Mouse (Mus musculus) heart, postnatal 0 days (tissue): ENCODE measurements at regions not wholly inside any gene's neighbourhood (a gene's known extent, or its start where the extent isn't known, plus 50 kb on each side); places are given as distances from the start of the nearest gene placed in this dataset.

Experiments
- ATAC-seq: fragments of 200-750 bp; cut with Nextera tagmentation; 2 replicates; pipeline ENCODE4 v1.8.0; 2017; ENCODE audit warnings: low read depth, moderate number of reproducible peaks, moderate library complexity; ENCODE audit not compliant: insufficient read depth
- DNase-seq: peaks from one replicate; pipeline ENCODE4 v3.0.0-alpha.2; 2016; ENCODE audit warnings: low spot score
- H3K27ac ChIP-seq: fragments of 300-500 bp; sonication (generic); 2 replicates; pipeline ENCODE4 v1.5.1; 2014; ENCODE audit warnings: low read depth, mild to moderate bottlenecking
- H3K27me3 ChIP-seq: fragments of 300-500 bp; sonication (generic); 2 replicates; pipeline ENCODE4 v1.6.1; 2014; ENCODE audit warnings: low read length, mixed read lengths; ENCODE audit not compliant: control insufficient read depth, insufficient read depth
- H3K36me3 ChIP-seq: fragments of 300-500 bp; sonication (generic); replicated peaks from 2 replicates; pipeline ENCODE4 v1.6.1; 2014; ENCODE audit warnings: low read length, mixed read lengths; ENCODE audit not compliant: control insufficient read depth, insufficient read depth
- H3K4me1 ChIP-seq: fragments of 300-500 bp; sonication (generic); 2 replicates; pipeline ENCODE4 v1.6.1; 2014; ENCODE audit warnings: antibody characterized with exemption; ENCODE audit not compliant: control insufficient read depth, insufficient read depth
- H3K4me2 ChIP-seq: fragments of 300-500 bp; sonication (generic); 2 replicates; pipeline ENCODE4 v1.6.1; 2014; ENCODE audit warnings: low read depth, mild to moderate bottlenecking, low read length, moderate library complexity
- H3K4me3 ChIP-seq: fragments of 300-500 bp; sonication (generic); 2 replicates; pipeline ENCODE4 v1.5.1; 2014; ENCODE audit warnings: low read depth, low read length
- H3K9ac ChIP-seq: fragments of 300-500 bp; sonication (generic); replicated peaks from 2 replicates; pipeline ENCODE4 v1.6.1; 2014; ENCODE audit warnings: low read depth, low read length, mixed read lengths
- H3K9me3 ChIP-seq: fragments of 300-500 bp; sonication (generic); replicated peaks from 2 replicates; pipeline ENCODE4 v1.6.1; 2016; ENCODE audit warnings: low read length; ENCODE audit not compliant: control insufficient read depth
- CTCF ChIP-seq: IDR thresholded peaks from 2 replicates; pipeline ENCODE4 v1.5.1; 2016; ENCODE audit warnings: antibody characterized with exemption, control low read depth, low read depth
- EP300 ChIP-seq: IDR thresholded peaks from 2 replicates; pipeline ENCODE4 v1.6.1; 2016; ENCODE audit warnings: antibody characterized with exemption, low read depth
- WGBS: fragments of 180-500 bp; shearing (Covaris S2); extraction: QIAGEN DNeasy Blood & Tissue Kit; methylation state at CpG from one replicate; pipeline ENCODE4 v1.1.7; 2014; 5-methylcytosine and 5-hydroxymethylcytosine counted together

DNA sequence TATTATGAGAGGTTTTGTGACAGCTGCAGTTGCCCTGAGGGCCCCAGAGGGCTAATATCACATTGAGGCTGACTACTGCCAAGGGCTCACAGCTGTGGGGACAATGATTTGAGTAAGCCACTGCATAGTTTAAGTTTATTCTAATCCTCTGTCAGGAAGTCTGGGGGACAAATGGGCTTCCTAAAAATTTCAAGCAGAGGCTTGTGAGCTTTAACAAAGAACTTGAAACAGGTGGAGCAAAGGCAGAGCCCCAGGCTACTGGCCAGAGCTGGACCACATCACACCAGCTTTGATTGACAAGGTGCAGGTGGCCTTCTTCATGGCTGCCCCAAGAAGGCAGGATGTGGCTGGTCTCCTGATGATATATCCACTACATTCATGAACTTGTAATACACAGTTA, 195.3 kb upstream of the Igfbp3 start:
- no peak for DNase-seq

GRCm38 (mm10) chr11:7404666-7405065, 190.9 kb upstream of the Igfbp3 start:
- Histone ChIP-seq H3K36me3 (no peaks in the 10 kb centered on the region), H3K27me3 (no peaks in the 10 kb centered on the region), H3K27ac (no peak overlapping the region), H3K9me3 (no peaks in the 10 kb centered on the region), H3K9ac (no peak overlapping the region), H3K4me3 (no peak overlapping the region), H3K4me1 (no peaks in the 10 kb centered on the region), H3K4me2 (no peak overlapping the region)
- WGBS = 75% methylated on average over 4 of the region's 4 CpGs
- DNase-seq = no peak
- no peak for TF ChIP-seq CTCF
- TF ChIP-seq EP300 = no peak
- ATAC-seq = no peak

More for the DNA sequence above, 195.3 kb upstream of the Igfbp3 start:
- Histone ChIP-seq H3K27ac (no peak overlapping the region), H3K36me3 (no peaks in the 10 kb centered on the region), H3K9ac (no peak overlapping the region), H3K27me3 (no peaks in the 10 kb centered on the region), H3K4me1 (no peaks in the 10 kb centered on the region), H3K4me2 (no peak overlapping the region), H3K9me3 (no peaks in the 10 kb centered on the region), H3K4me3 (no peak overlapping the region)
- TF ChIP-seq CTCF (no peak), EP300 (no peak)
- no peak for ATAC-seq

DNA sequence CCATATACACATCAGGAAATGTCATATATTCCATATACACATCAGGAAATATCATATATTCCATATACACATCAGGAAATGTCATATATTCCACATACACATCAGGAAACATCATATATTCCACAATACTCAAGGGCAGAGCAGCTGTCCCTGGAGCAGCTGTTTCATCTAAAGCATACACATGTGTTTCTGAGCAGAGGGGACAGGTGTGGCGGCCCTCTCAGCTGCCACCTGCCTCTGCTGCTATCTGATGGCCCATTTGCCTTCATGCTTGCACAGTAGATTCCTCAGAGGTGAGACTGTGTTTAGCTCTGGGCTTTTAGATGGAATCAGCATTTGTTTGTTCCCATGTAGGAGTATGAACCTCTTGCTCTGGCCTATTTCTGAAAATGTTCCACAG, 158.1 kb upstream of the Igfbp3 start:
- H3K27me3 ChIP-seq = no peaks in the 10 kb centered on the region
- H3K4me1 ChIP-seq = no peaks in the 10 kb centered on the region
- TF ChIP-seq CTCF (no peak), EP300 (no peak)
- no peak overlapping the region for H3K9ac ChIP-seq
- ATAC-seq = no peak
- no peak overlapping the region for H3K4me2 ChIP-seq
- H3K27ac ChIP-seq = no peak overlapping the region
- DNase-seq = no peak
- H3K36me3 ChIP-seq = no peaks in the 10 kb centered on the region
- H3K9me3 ChIP-seq = no peaks in the 10 kb centered on the region
- H3K4me3 ChIP-seq = no peak overlapping the region
- 73% methylated on average over 1 of the region's 1 CpGs for WGBS

GRCm38 (mm10) chr11:7361388-7361787, 147.7 kb upstream of the Igfbp3 start:
- no peak overlapping the region for H3K4me2 ChIP-seq
- no peaks in the 10 kb centered on the region for H3K9me3 ChIP-seq
- H3K36me3 ChIP-seq = no peaks in the 10 kb centered on the region
- no peak overlapping the region for H3K4me3 ChIP-seq
- ATAC-seq (no peak), DNase-seq (no peak)
- H3K27ac ChIP-seq = no peak overlapping the region
- no peak for TF ChIP-seq EP300
- no peak for TF ChIP-seq CTCF
- no peaks in the 10 kb centered on the region for H3K27me3 ChIP-seq
- no peak overlapping the region for H3K9ac ChIP-seq
- H3K4me1 ChIP-seq = no peaks in the 10 kb centered on the region
- 91% methylated on average over 3 of the region's 3 CpGs for WGBS

- Histone ChIP-seq H3K4me1 (no peaks in the 10 kb centered on the region), H3K36me3 (no peaks in the 10 kb centered on the region), H3K4me3 (no peak overlapping the region), H3K27ac (no peak overlapping the region), H3K9ac (no peak overlapping the region), H3K27me3 (no peaks in the 10 kb centered on the region), H3K4me2 (no peak overlapping the region), H3K9me3 (no peaks in the 10 kb centered on the region)
- DNase-seq (no peak), ATAC-seq (no peak)
- TF ChIP-seq EP300 = no peak
- no peak for TF ChIP-seq CTCF
- WGBS = 47% methylated on average over 1 of the region's 1 CpGs
These were observed 134.9 kb upstream of the Igfbp3 start for GRCm38 (mm10) chr11:7348601-7349000.

GRCm38 (mm10) chr11:7337826-7338225, 124.1 kb upstream of the Igfbp3 start:
- ATAC-seq (no peak), DNase-seq (no peak)
- TF ChIP-seq EP300 (no peak), CTCF (no peak)
- H3K27ac ChIP-seq = no peak overlapping the region
- no peaks in the 10 kb centered on the region for H3K27me3 ChIP-seq
- no peaks in the 10 kb centered on the region for H3K36me3 ChIP-seq
- H3K9me3 ChIP-seq = peaks cover 7% of the 10 kb centered on the region; the same call in 1 of the 2 replicates
- no peak overlapping the region for H3K9ac ChIP-seq
- no peak overlapping the region for H3K4me3 ChIP-seq
- H3K4me2 ChIP-seq = no peak overlapping the region
- H3K4me1 ChIP-seq = no peaks in the 10 kb centered on the region
